Mouse (Mus musculus): ENCODE measurements around the gene Adamts6.

DNA sequence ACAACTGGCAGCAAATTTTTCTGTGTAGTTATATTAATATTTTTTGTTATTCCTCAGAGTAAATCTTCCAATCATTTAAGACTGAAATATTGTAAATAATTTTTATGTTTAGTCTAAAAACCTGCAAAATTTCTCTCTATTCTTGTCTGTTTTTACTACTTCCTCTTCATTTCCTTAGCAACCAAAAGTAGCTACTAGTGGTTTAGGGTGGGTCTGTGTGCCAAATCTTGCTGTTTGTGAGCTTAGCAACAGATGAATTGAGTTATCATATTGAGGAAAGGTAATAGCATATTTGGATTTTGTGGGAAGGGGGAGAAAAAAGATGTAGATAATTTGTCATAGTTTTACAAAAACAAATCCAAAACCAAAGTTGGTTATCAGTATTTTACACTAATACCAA, 1.5 kb downstream of the Adamts6 start:
- TF ChIP-seq CTCF (IDR thresholded peaks at IDR 0.05; ENCODE audit: extremely low read depth, insufficient read depth, insufficient read length, insufficient replicate concordance) (no peak), POLR2A (IDR thresholded peaks at IDR 0.05; ENCODE audit: low read depth, low read length) (no peak)

Measured in spleen, adult 2 months (tissue).